Mouse (Mus musculus) G1E (cell line): ENCODE data around the gene Mgl2. TPM values are rescaled to one million over a fixed set of nuclear protein-coding genes. Genes with fewer than 3 reads are reported as not detected.

Experiments
- ATAC-seq: 2 replicates; pipeline ENCODE4 v1.8.0; 2016; ENCODE audit warnings: mild to moderate bottlenecking; ENCODE audit not compliant: insufficient number of reproducible peaks, poor library complexity, low FRiP score, severe bottlenecking; ENCODE audit errors: extremely low read depth
- DNase-seq: peaks from one replicate; pipeline ENCODE4 v3.0.0; 2012; ENCODE audit warnings: low spot score
- H3K27me3 ChIP-seq: 2 replicates; pipeline ENCODE4 v1.6.1; 2012; ENCODE audit warnings: mild to moderate bottlenecking, low read length, inconsistent platforms; ENCODE audit not compliant: insufficient read depth
- H3K36me3 ChIP-seq: replicated peaks from 2 replicates; pipeline ENCODE3; 2012; ENCODE audit warnings: mild to moderate bottlenecking, inconsistent platforms
- H3K4me1 ChIP-seq: 2 replicates; pipeline ENCODE4 v1.6.1; 2012; ENCODE audit warnings: low read depth, low read length, inconsistent platforms, mixed read lengths; ENCODE audit not compliant: insufficient read depth
- H3K4me3 ChIP-seq: 2 replicates; pipeline ENCODE4 v1.5.1; 2012; ENCODE audit warnings: low read depth, mild to moderate bottlenecking, inconsistent platforms, low read length, moderate library complexity, mixed read lengths
- H3K9me3 ChIP-seq: replicated peaks from 2 replicates; pipeline ENCODE4 v1.6.1; 2012; ENCODE audit warnings: inconsistent platforms
- CTCF ChIP-seq: IDR thresholded peaks from 2 replicates; pipeline ENCODE4 v1.5.1; 2012; ENCODE audit warnings: low read depth, low read length, inconsistent platforms, mixed read lengths
- GATA1 ChIP-seq: IDR thresholded peaks from 2 replicates; pipeline ENCODE4 v1.6.1; 2012; ENCODE audit warnings: borderline replicate concordance, low read length, inconsistent platforms, mixed read lengths
- GATA2 ChIP-seq: IDR thresholded peaks from 2 replicates; pipeline ENCODE4 v1.6.1; 2012; ENCODE audit warnings: low read depth, low read length, inconsistent platforms, borderline replicate concordance
- POLR2AphosphoS5 ChIP-seq: IDR thresholded peaks from 2 replicates; pipeline ENCODE4 v1.6.1; 2012; ENCODE audit warnings: low read depth, low read length, inconsistent platforms; ENCODE audit not compliant: insufficient replicate concordance
- TAL1 ChIP-seq: conservative IDR thresholded peaks from 2 replicates; pipeline ENCODE4 v1.6.1; 2012; ENCODE audit warnings: low read depth, low read length, inconsistent platforms, mixed read lengths
- polyA plus RNA-seq: library from polyadenylated mRNA; stranded (reverse); fragments of >175 nt; gene quantifications from 2 replicates; pipeline ENCODE4 v1.2.3, GENCODE M21; 2012
- total RNA-seq, 2 experiments: library from RNA; stranded (forward) in 1 of 2; stranded (reverse) in 1 of 2; fragments of 200-1000 nt in 1 of 2; fragments of >200 nt in 1 of 2; fragmentation: Nextera tagmentation in 1 of 2; gene quantifications; 2 replicates each; pipeline ENCODE4 v1.2.3; 2014 to 2017

Gene Mgl2
- total and polyA plus RNA-seq, 3 experiments, result not detected

- no peak for DNase-seq
- Histone ChIP-seq H3K9me3 (0 out of 2 replicates have a peak, but pooled peaks cover 3% of the 10 kb centered on the region), H3K4me3 (no peak overlapping the region), H3K27me3 (no peaks in the 10 kb centered on the region; the same call in 1 of the 2 replicates), H3K4me1 (peaks cover 39% of the 10 kb centered on the region), H3K36me3 (peaks cover 20% of the 10 kb centered on the region)
- ATAC-seq, result no peak
- TF ChIP-seq TAL1 (no peak), CTCF (no peak), GATA2 (no peak)
Observed at GRCm38 (mm10) chr11:70170291-70170690, 40.2 kb downstream of the Mgl2 start.

DNA sequence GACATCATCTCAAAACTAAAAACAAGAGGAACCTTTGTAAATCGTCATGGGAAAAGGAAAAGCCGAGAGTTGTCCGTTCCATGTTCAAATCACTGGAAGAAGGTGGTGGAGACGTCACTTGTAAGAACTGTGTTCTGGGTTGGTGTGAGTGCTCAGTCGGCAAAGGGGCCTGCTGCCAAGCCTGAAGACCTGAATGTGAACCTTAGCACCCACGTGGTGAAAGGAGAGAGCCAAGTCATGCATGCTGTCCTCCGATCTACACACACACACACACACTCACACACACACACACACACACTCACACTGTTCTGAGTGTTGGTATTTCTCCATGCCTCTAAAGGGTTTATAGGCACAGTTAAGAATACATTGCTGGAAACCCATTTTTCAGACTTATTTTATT is 41.1 kb downstream of the Mgl2 start:
- no peak overlapping the region for H3K4me3 ChIP-seq
- no peaks in the 10 kb centered on the region; the same call in 1 of the 2 replicates for H3K27me3 ChIP-seq
- TF ChIP-seq CTCF, result no peak
- TF ChIP-seq GATA1, result no peak
- no peak for TF ChIP-seq TAL1
- TF ChIP-seq POLR2AphosphoS5, result no peak
- TF ChIP-seq GATA2, result no peak
- H3K36me3 ChIP-seq, result peaks cover 20% of the 10 kb centered on the region
- DNase-seq (no peak), ATAC-seq (no peak)
- no peaks in the 10 kb centered on the region; the same call in 1 of the 2 replicates for H3K9me3 ChIP-seq
- peaks cover 30% of the 10 kb centered on the region for H3K4me1 ChIP-seq

DNA sequence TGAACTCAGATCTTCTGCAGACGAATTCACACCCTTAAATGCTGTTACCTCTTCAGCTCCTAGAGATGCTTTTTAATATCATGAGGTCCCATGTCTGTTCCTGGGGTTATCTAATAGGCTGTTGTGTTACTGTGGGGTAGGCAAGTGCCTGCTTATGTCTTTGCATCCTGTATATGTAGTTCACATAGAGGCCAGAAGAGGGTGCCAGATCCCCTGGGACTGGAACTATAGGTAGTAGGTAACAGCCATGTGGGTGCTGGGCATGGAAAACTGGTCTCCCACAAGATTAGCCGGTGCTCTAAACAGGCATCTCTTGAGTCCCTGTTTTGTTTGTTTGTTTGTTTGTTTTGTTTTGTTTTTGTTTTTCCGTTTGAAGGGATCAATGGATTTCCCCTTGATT is 41.7 kb downstream of the Mgl2 start:
- no peaks in the 10 kb centered on the region; the same call in 1 of the 2 replicates for H3K27me3 ChIP-seq
- ATAC-seq, result no peak

DNA sequence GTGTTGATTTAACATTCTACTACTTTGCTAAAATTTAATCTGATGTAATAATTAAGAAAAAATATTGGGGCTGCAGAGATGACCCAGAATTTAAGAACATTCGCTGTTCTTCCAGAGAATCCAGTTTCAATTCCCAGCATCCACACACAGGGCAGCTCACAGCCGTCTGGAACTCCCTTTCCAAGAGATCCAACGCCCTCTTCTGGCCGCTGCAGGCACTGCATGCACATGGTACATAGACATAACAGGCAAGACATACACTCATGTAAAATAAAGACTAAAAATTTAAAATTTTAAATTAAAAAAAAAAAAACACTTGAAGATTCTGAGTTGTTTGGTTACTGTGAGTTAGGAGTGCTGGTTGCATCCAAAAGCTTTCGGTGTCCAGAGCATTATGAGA is 42.2 kb downstream of the Mgl2 start:
- no peak overlapping the region for H3K4me3 ChIP-seq
- H3K27me3 ChIP-seq, result no peaks in the 10 kb centered on the region; the same call in 1 of the 2 replicates
- peaks cover 20% of the 10 kb centered on the region for H3K36me3 ChIP-seq
- H3K9me3 ChIP-seq, result no peaks in the 10 kb centered on the region; the same call in 1 of the 2 replicates
- TF ChIP-seq POLR2AphosphoS5 (no peak), GATA1 (no peak), TAL1 (no peak), GATA2 (no peak), CTCF (no peak)
- DNase-seq, result no peak
- no peak for ATAC-seq
- H3K4me1 ChIP-seq, result peaks cover 21% of the 10 kb centered on the region

More for the DNA sequence above, 41.7 kb downstream of the Mgl2 start:
- Histone ChIP-seq H3K36me3 (peaks cover 20% of the 10 kb centered on the region), H3K4me3 (no peak overlapping the region), H3K9me3 (no peaks in the 10 kb centered on the region; the same call in 1 of the 2 replicates), H3K4me1 (peaks cover 24% of the 10 kb centered on the region)
- TF ChIP-seq CTCF (peak; percentile 30; the same call in 1 of the 2 replicates), GATA1 (no peak), POLR2AphosphoS5 (no peak)
- peak; percentile 9 for DNase-seq

DNA sequence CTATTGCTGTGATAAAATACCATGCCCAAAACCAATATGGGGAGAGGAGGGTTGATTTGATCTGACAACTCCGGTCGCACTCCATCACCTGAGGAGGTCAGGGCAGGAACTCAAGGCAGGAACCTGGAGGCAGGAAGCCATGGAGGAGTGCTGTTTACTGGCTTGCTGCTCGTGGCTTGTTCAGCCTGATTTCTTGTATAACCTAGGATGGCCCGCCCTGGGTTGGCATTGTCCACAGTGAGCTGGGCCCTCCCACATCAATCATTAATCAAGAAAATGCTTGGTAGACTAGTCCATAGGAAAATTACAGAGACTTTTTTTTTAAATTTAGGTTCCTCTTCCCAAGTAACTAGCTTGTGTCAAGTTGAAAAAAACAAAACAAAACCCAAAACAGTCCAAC is 44.4 kb downstream of the Mgl2 start:
- ATAC-seq, result no peak

GRCm38 (mm10) chr11:70177647-70178046 is 47.5 kb downstream of the Mgl2 start:
- Histone ChIP-seq H3K27me3 (peaks cover 19% of the 10 kb centered on the region), H3K4me3 (no peak overlapping the region), H3K4me1 (no peaks in the 10 kb centered on the region), H3K36me3 (no peaks in the 10 kb centered on the region), H3K9me3 (peaks cover 2% of the 10 kb centered on the region)
- DNase-seq, result no peak
- ATAC-seq, result no peak
- TF ChIP-seq CTCF (peak; percentile 34; the same call in 1 of the 2 replicates), POLR2AphosphoS5 (no peak)

More for the DNA sequence above, 44.4 kb downstream of the Mgl2 start:
- TF ChIP-seq GATA2, result no peak
- no peak for TF ChIP-seq CTCF
- TF ChIP-seq POLR2AphosphoS5, result no peak
- no peak for TF ChIP-seq GATA1
- no peak for TF ChIP-seq TAL1
- no peak overlapping the region for H3K4me3 ChIP-seq
- H3K4me1 ChIP-seq, result peaks cover 4% of the 10 kb centered on the region; the same call in 1 of the 2 replicates
- H3K36me3 ChIP-seq, result peaks cover 13% of the 10 kb centered on the region
- H3K27me3 ChIP-seq, result peaks cover 5% of the 10 kb centered on the region
- H3K9me3 ChIP-seq, result peaks cover 2% of the 10 kb centered on the region
- DNase-seq, result no peak

GRCm38 (mm10) chr11:70178311-70178710 is 48.2 kb downstream of the Mgl2 start:
- ATAC-seq (no peak), DNase-seq (no peak)
- H3K4me3 ChIP-seq, result no peak overlapping the region
- no peaks in the 10 kb centered on the region for H3K4me1 ChIP-seq
- H3K36me3 ChIP-seq, result no peaks in the 10 kb centered on the region
- peaks cover 2% of the 10 kb centered on the region for H3K9me3 ChIP-seq
- H3K27me3 ChIP-seq, result peaks cover 19% of the 10 kb centered on the region
- no peak for TF ChIP-seq TAL1
- TF ChIP-seq CTCF, result no peak
- TF ChIP-seq GATA1, result no peak
- no peak for TF ChIP-seq GATA2
- no peak for TF ChIP-seq POLR2AphosphoS5
